8 mouse cellular contexts compared by ENCODE assay signal in the genomic region with DNA sequence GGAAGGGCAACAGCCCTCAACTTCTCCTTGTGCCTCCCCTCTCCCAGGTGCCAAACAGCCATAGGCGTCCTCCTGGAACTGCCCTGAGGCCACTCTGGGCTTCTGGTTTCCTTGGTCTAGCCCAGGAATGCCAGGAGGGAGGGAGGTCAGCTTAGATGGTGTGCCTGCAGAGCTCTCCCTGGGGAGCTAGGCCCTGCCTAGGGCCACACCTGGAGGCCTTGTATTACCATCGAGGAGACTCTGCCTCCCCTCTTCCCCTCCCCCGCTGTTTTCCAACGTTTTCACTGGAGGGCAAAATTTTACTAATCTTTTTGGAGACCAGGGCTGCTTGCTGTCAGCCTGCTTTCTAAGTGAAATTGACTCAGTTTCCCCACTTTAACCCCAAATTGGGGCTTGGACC. TPM values are rescaled to one million over a fixed set of nuclear protein-coding genes. Genes with fewer than 3 reads are reported as not detected.
A peak's percentile ranks its signal among the peaks of the same experiment; 100 is the strongest.
DNase-seq lines count a peak whose midpoint lies in the region; ATAC-seq and TF ChIP-seq lines count a peak whose summit lies in the region.

No protein-coding gene starts in this region.

- peaks cover 63% of the 10 kb centered on the region for H3K36me3 ChIP-seq in megakaryocyte, embryonic 14.5 days (replicated peaks; ENCODE audit: low read length)
- H3K36me3 ChIP-seq in intestine, postnatal 0 days (ENCODE audit: control insufficient read depth, insufficient read depth), result peaks cover 40% of the 10 kb centered on the region
- H3K36me3 ChIP-seq in neural tube, embryonic 14.5 days (ENCODE audit: control insufficient read depth, insufficient read depth, low read length), result peaks cover 35% of the 10 kb centered on the region

- peak overlapping the region; percentile 77 for H3K4me3 ChIP-seq in gastrocnemius, adult 2 months
- H3K4me3 ChIP-seq in megakaryocyte, embryonic 14.5 days (replicated peaks), result peak overlapping the region; percentile 99
- H3K4me3 ChIP-seq in intestine, postnatal 0 days (ENCODE audit: low read depth, low read length), result no peak overlapping the region
- peak overlapping the region; percentile 19; the same call in 1 of the 2 replicates for H3K4me3 ChIP-seq in neural tube, embryonic 14.5 days (ENCODE audit: low read depth, low read length)

- intact Hi-C loops in gastrocnemius, adult 2 months (cut with DNase I), result no loop called here

- H3K9me3 ChIP-seq in megakaryocyte, embryonic 14.5 days, result no peaks in the 10 kb centered on the region
- H3K9me3 ChIP-seq in intestine, postnatal 0 days (ENCODE audit: control insufficient read depth), result no peaks in the 10 kb centered on the region
- no peaks in the 10 kb centered on the region for H3K9me3 ChIP-seq in neural tube, embryonic 14.5 days (ENCODE audit: control insufficient read depth, low read length)

- DNase-seq in gastrocnemius, adult 2 months, result peak; percentile 30
- DNase-seq in gastrocnemius, postnatal 10 days, result no peak
- no peak for DNase-seq in frontal cortex, adult 2 months (ENCODE audit: extremely low spot score in 1 of 2, low spot score in 1 of 2)
- no peak for DNase-seq in adrenal gland, postnatal 36 days

- ATAC-seq in megakaryocyte, adult 5-6 weeks (ENCODE audit: poor library complexity, severe bottlenecking), result no peak
- no peak for ATAC-seq in intestine, postnatal 0 days
- no peak for ATAC-seq in neural tube, embryonic 14.5 days (ENCODE audit: low read depth)

- peak overlapping the region; percentile 73 for H3K4me2 ChIP-seq in intestine, postnatal 0 days (replicated peaks; ENCODE audit: low read depth)
- peak overlapping the region; percentile 53 for H3K4me2 ChIP-seq in neural tube, embryonic 14.5 days (ENCODE audit: low read depth, low read length)

- no peak for TF ChIP-seq CTCF in gastrocnemius, adult 2 months (IDR thresholded peaks at IDR 0.05)
- no peak for TF ChIP-seq CTCF in intestine, postnatal 0 days (IDR thresholded peaks at IDR 0.05; ENCODE audit: low read depth)

- peaks cover 85% of the 10 kb centered on the region for H3K4me1 ChIP-seq in megakaryocyte, embryonic 14.5 days
- peaks cover 8% of the 10 kb centered on the region for H3K4me1 ChIP-seq in intestine, postnatal 0 days (replicated peaks; ENCODE audit: control insufficient read depth, insufficient read depth, low read length)
- H3K4me1 ChIP-seq in neural tube, embryonic 14.5 days (ENCODE audit: control insufficient read depth, insufficient read depth, low read length), result peaks cover 16% of the 10 kb centered on the region

- WGBS in intestine, postnatal 0 days, result 44% methylated on average over 4 of the region's 4 CpGs
- WGBS in neural tube, embryonic 14.5 days, result 46% methylated on average over 4 of the region's 4 CpGs

- H3K27me3 ChIP-seq in megakaryocyte, embryonic 14.5 days (replicated peaks), result no peaks in the 10 kb centered on the region
- 0 out of 2 replicates have a peak, but pooled peaks cover 4% of the 10 kb centered on the region for H3K27me3 ChIP-seq in intestine, postnatal 0 days (replicated peaks; ENCODE audit: control insufficient read depth, insufficient read depth, low read length)
- no peaks in the 10 kb centered on the region for H3K27me3 ChIP-seq in neural tube, embryonic 14.5 days (ENCODE audit: control insufficient read depth, insufficient read depth, low read length)

- H3K9ac ChIP-seq in intestine, postnatal 0 days (ENCODE audit: low read depth, low read length), result no peak overlapping the region
- 0 out of 2 replicates have a peak overlapping the region, but pooled peaks have one; percentile 32 for H3K9ac ChIP-seq in neural tube, embryonic 14.5 days (replicated peaks; ENCODE audit: low read depth, low read length)

- peak overlapping the region; percentile 82 for H3K27ac ChIP-seq in gastrocnemius, adult 2 months
- no peak overlapping the region for H3K27ac ChIP-seq in intestine, postnatal 0 days (ENCODE audit: low read depth, low read length)
- H3K27ac ChIP-seq in neural tube, embryonic 14.5 days (ENCODE audit: low read depth, low read length), result peak overlapping the region; percentile 69

RNA-seq across cellular contexts. Expression of a gene that starts 3.6 kb away (rescaled TPM):
- under 1 TPM; 0.28 to 0.42 TPM for total RNA-seq in gastrocnemius, adult 2 months (2021)
- total RNA-seq in gastrocnemius, postnatal 10 days (2021), result 1 to 10 TPM; 3.5 to 6.1 TPM
- polyA plus RNA-seq in megakaryocyte, embryonic 14.5 days (2012; ENCODE audit: insufficient read depth, low replicate concordance), result 775 and 2,394 TPM in 2 replicates
- total RNA-seq in megakaryocyte, adult 5-6 weeks (2015), result 0.74 and 1.0 TPM in 2 replicates
- total RNA-seq in megakaryocyte, adult 5-6 weeks (2017), result 0.18 and 0.69 TPM in 2 replicates
- 6.5 and 6.9 TPM in 2 replicates for polyA plus RNA-seq in intestine, postnatal 0 days (2015; fragmentation: Nextera tagmentation; extraction: Ambion mirVana)
- 131 and 144 TPM in 2 replicates for polyA plus RNA-seq in neural tube, embryonic 14.5 days (2014; fragmentation: Nextera tagmentation; extraction: Ambion mirVana)
- 27.5 and 28.1 TPM in 2 replicates for polyA plus RNA-seq in frontal cortex, adult 2 months (2012; rRNA removed)
- 1 to 10 TPM; 3.2 to 3.4 TPM for total RNA-seq in adrenal gland, postnatal 36 days (2021)

RNA-seq across cellular contexts. Expression of a gene that starts 15.2 kb away (rescaled TPM):
- total RNA-seq in gastrocnemius, adult 2 months (2021), result 10 to 100 TPM; 18.3 to 25.7 TPM
- total RNA-seq in gastrocnemius, postnatal 10 days (2021), result 10 to 100 TPM; 46.8 to 54.9 TPM
- 211 and 280 TPM in 2 replicates for polyA plus RNA-seq in megakaryocyte, embryonic 14.5 days (2012; ENCODE audit: insufficient read depth, low replicate concordance)
- 73.7 and 76.7 TPM in 2 replicates for total RNA-seq in megakaryocyte, adult 5-6 weeks (2015)
- total RNA-seq in megakaryocyte, adult 5-6 weeks (2017), result 155 and 158 TPM in 2 replicates
- polyA plus RNA-seq in intestine, postnatal 0 days (2015; fragmentation: Nextera tagmentation; extraction: Ambion mirVana), result 6.3 and 7.1 TPM in 2 replicates
- polyA plus RNA-seq in neural tube, embryonic 14.5 days (2014; fragmentation: Nextera tagmentation; extraction: Ambion mirVana), result 27.7 and 29.8 TPM in 2 replicates
- polyA plus RNA-seq in frontal cortex, adult 2 months (2012; rRNA removed), result 296 and 312 TPM in 2 replicates
- 100 to 1,000 TPM; 119 to 120 TPM for total RNA-seq in adrenal gland, postnatal 36 days (2021)

RNA-seq across cellular contexts. Expression of a gene that starts 29.9 kb away (rescaled TPM):
- 100 to 1,000 TPM; 252 to 278 TPM for total RNA-seq in gastrocnemius, adult 2 months (2021)
- 100 to 1,000 TPM; 185 to 194 TPM for total RNA-seq in gastrocnemius, postnatal 10 days (2021)
- polyA plus RNA-seq in megakaryocyte, embryonic 14.5 days (2012; ENCODE audit: insufficient read depth, low replicate concordance), result 0.51 TPM in 1 of 2 replicates, not detected in the other
- not detected in 2 replicates for total RNA-seq in megakaryocyte, adult 5-6 weeks (2015)
- not detected in 2 replicates for total RNA-seq in megakaryocyte, adult 5-6 weeks (2017)
- 0.18 and 0.55 TPM in 2 replicates for polyA plus RNA-seq in intestine, postnatal 0 days (2015; fragmentation: Nextera tagmentation; extraction: Ambion mirVana)
- not detected in 2 replicates for polyA plus RNA-seq in neural tube, embryonic 14.5 days (2014; fragmentation: Nextera tagmentation; extraction: Ambion mirVana)
- polyA plus RNA-seq in frontal cortex, adult 2 months (2012; rRNA removed), result 1.1 and 1.4 TPM in 2 replicates
- not detected for total RNA-seq in adrenal gland, postnatal 36 days (2021)

RNA-seq across cellular contexts. Expression of a gene that starts 35.1 kb away (rescaled TPM):
- 100 to 1,000 TPM; 471 to 485 TPM for total RNA-seq in gastrocnemius, adult 2 months (2021)
- 100 to 1,000 TPM; 345 to 347 TPM for total RNA-seq in gastrocnemius, postnatal 10 days (2021)
- 35.1 and 38.6 TPM in 2 replicates for polyA plus RNA-seq in megakaryocyte, embryonic 14.5 days (2012; ENCODE audit: insufficient read depth, low replicate concordance)
- 4.5 and 6.3 TPM in 2 replicates for total RNA-seq in megakaryocyte, adult 5-6 weeks (2015)
- 0.73 and 1.7 TPM in 2 replicates for total RNA-seq in megakaryocyte, adult 5-6 weeks (2017)
- polyA plus RNA-seq in intestine, postnatal 0 days (2015; fragmentation: Nextera tagmentation; extraction: Ambion mirVana), result 53.2 and 57.4 TPM in 2 replicates
- 21.8 and 23.1 TPM in 2 replicates for polyA plus RNA-seq in neural tube, embryonic 14.5 days (2014; fragmentation: Nextera tagmentation; extraction: Ambion mirVana)
- 88.7 and 97.3 TPM in 2 replicates for polyA plus RNA-seq in frontal cortex, adult 2 months (2012; rRNA removed)
- total RNA-seq in adrenal gland, postnatal 36 days (2021), result 100 to 1,000 TPM in 1 of 2 experiments, 10 to 100 TPM in 1; 70.0 to 103 TPM

RNA-seq across cellular contexts. Expression of a gene that starts 38.6 kb away (rescaled TPM):
- not detected for total RNA-seq in gastrocnemius, adult 2 months (2021)
- total RNA-seq in gastrocnemius, postnatal 10 days (2021), result not detected
- not detected in 2 replicates for polyA plus RNA-seq in megakaryocyte, embryonic 14.5 days (2012; ENCODE audit: insufficient read depth, low replicate concordance)
- total RNA-seq in megakaryocyte, adult 5-6 weeks (2015), result not detected in 2 replicates
- not detected in 2 replicates for total RNA-seq in megakaryocyte, adult 5-6 weeks (2017)
- not detected in 2 replicates for polyA plus RNA-seq in intestine, postnatal 0 days (2015; fragmentation: Nextera tagmentation; extraction: Ambion mirVana)
- polyA plus RNA-seq in neural tube, embryonic 14.5 days (2014; fragmentation: Nextera tagmentation; extraction: Ambion mirVana), result not detected in 2 replicates
- not detected in 2 replicates for polyA plus RNA-seq in frontal cortex, adult 2 months (2012; rRNA removed)
- total RNA-seq in adrenal gland, postnatal 36 days (2021), result not detected

Comparison
In these comparisons a context has a peak if more than half of its experiments do, and no peak if none do; other contexts are left out.
1. RNA of a gene that starts 29.9 kb away (total RNA-seq): 252 to 278 TPM in gastrocnemius, adult 2 months and 185 to 194 TPM in gastrocnemius, postnatal 10 days; not detected in adrenal gland, postnatal 36 days and not detected in megakaryocyte, adult 5-6 weeks; every median in the first group is over 100 times any median in the second.